Mouse (Mus musculus) stomach, postnatal 0 days (tissue): ENCODE data around the gene S100a4.

Experiments
- CTCF ChIP-seq: IDR thresholded peaks from 2 replicates; pipeline ENCODE4 v1.5.1; 2016; ENCODE audit warnings: antibody characterized with exemption, low read depth, mild to moderate bottlenecking, moderate library complexity
- EP300 ChIP-seq: optimal IDR thresholded peaks from 2 replicates; pipeline ENCODE3; 2016; ENCODE audit warnings: antibody characterized with exemption

GRCm38 (mm10) chr3:90652878-90653508, 49.4 kb downstream of the S100a4 start:
- TF ChIP-seq EP300, result no peak
- peak; percentile 93 for TF ChIP-seq CTCF
